ENCODE assay signal across 7 mouse cellular contexts in the genomic region with DNA sequence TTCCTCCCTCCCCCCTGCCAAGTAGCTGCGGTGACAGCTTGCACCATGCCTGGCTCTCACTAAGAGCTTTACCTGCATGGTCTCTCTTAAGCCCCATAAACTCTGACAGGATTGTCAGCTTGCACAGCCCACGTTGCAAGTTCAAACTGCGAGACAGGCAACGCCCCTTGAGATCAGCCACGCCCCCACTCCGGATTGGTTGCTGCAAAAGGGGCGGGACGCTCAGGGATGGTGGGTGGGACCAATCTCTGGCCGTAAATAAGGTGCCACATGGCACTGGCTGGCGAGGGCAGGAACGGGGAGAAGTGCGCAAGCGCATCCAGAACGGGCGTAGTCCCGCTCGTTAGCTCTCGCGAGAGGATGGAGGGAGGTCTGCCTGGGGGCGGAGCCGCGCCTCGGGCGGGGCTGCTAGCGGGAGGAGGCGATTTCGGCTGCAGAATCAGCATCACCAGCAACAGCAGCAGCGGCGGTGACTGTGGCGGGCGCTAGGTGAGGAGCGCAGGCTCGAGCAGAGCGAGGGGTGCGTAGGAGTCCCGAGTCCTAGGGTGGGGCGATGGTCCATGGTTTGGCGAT. TPM values are rescaled to one million over a fixed set of nuclear protein-coding genes. Genes with fewer than 3 reads are reported as not detected.
DNase-seq lines count a peak whose midpoint lies in the region; ATAC-seq lines count a peak whose summit lies in the region.

A gene (plus strand): TSS at position 343 of the 573 bp plus-strand sequence.

- H3K27me3 ChIP-seq in intestine, embryonic 15.5 days (replicated peaks), result no peaks in the 10 kb centered on the region
- peaks cover 23% of the 10 kb centered on the region for H3K27me3 ChIP-seq in midbrain, embryonic 10.5 days (ENCODE audit: low read depth, poor library complexity, severe bottlenecking)

- H3K36me3 ChIP-seq in intestine, embryonic 15.5 days, result no peaks in the 10 kb centered on the region
- H3K36me3 ChIP-seq in midbrain, embryonic 10.5 days, result no peaks in the 10 kb centered on the region

- ATAC-seq in intestine, embryonic 15.5 days, result peak; percentile 96

- intact Hi-C loops in gastrocnemius, postnatal 36 days (cut with DNase I), result loop anchor here (5.0 kb wide), 1 partner anchor 88 kb away; a partner anchor contains a TSS
- intact Hi-C loops in left cerebral cortex, postnatal 25 days (cut with DNase I), result no loop called here

- peak within 1 kb of the TSS; percentile 89 for H3K4me2 ChIP-seq in intestine, embryonic 15.5 days (replicated peaks)

- H3K9me3 ChIP-seq in intestine, embryonic 15.5 days, result no peaks in the 10 kb centered on the region
- H3K9me3 ChIP-seq in midbrain, embryonic 10.5 days (replicated peaks), result no peaks in the 10 kb centered on the region

- peak; percentile 99 for DNase-seq in adrenal gland, adult 2 months
- peak; percentile 99 for DNase-seq in embryo, embryonic 11.5 days (ENCODE audit: low read depth, low spot score)
- DNase-seq in gastrocnemius, postnatal 36 days, result peak; percentile 98 to 99
- peak; percentile 99 for DNase-seq in left cerebral cortex, postnatal 25 days (ENCODE audit: low spot score in 2 of 2)
- peak; percentile 100 for DNase-seq in midbrain, embryonic 10.5 days (ENCODE audit: low spot score)
- peak; percentile 96 for DNase-seq in right cerebral cortex, postnatal 4 days

- H3K27ac ChIP-seq in intestine, embryonic 15.5 days, result peak within 1 kb of the TSS; percentile 58; the same call in 1 of the 2 replicates
- H3K27ac ChIP-seq in midbrain, embryonic 10.5 days (replicated peaks), result peak within 1 kb of the TSS; percentile 85

- WGBS in intestine, embryonic 15.5 days, result under 1% methylated on average over 38 of the region's 38 CpGs
- under 1% methylated on average over 38 of the region's 38 CpGs for WGBS in midbrain, embryonic 10.5 days

- peak within 1 kb of the TSS; percentile 68 for H3K9ac ChIP-seq in intestine, embryonic 15.5 days

- peak within 1 kb of the TSS; percentile 59 for H3K4me3 ChIP-seq in intestine, embryonic 15.5 days (replicated peaks)
- H3K4me3 ChIP-seq in midbrain, embryonic 10.5 days, result peak within 1 kb of the TSS; percentile 63

- peaks cover 47% of the 10 kb centered on the region for H3K4me1 ChIP-seq in intestine, embryonic 15.5 days (replicated peaks)
- peaks cover 78% of the 10 kb centered on the region for H3K4me1 ChIP-seq in midbrain, embryonic 10.5 days

RNA-seq across cellular contexts. Expression of the gene that starts here (rescaled TPM):
- 10 to 100 TPM in 1 of 2 experiments, 1 to 10 TPM in 1; 9.7 to 17.4 TPM for total RNA-seq in adrenal gland, adult 2 months (2021)
- polyA plus RNA-seq in adrenal gland, adult 2 months (2012; rRNA removed), result 16.6 and 16.7 TPM in 2 replicates
- 1 to 10 TPM; 4.1 to 5.6 TPM for total RNA-seq in gastrocnemius, postnatal 36 days (2021)
- 19.8 and 21.3 TPM in 2 replicates for polyA plus RNA-seq in intestine, embryonic 15.5 days (2015; fragmentation: Nextera tagmentation; extraction: Ambion mirVana)
- total RNA-seq in left cerebral cortex, postnatal 25 days (2021), result 10 to 100 TPM; 17.0 to 17.3 TPM
- polyA plus RNA-seq in midbrain, embryonic 10.5 days (2016; fragmentation: Nextera tagmentation; extraction: Ambion mirVana), result 14.7 and 16.1 TPM in 2 replicates

Comparison
In these comparisons a context has a peak if more than half of its experiments do, and no peak if none do; other contexts are left out.
1. Peak in every context shown above with its lines: DNase-seq, ATAC-seq, H3K4me3 ChIP-seq and H3K27ac ChIP-seq.